Mouse (Mus musculus) heart, adult 2 months (tissue): Measurements from ENCODE around the gene Add3.

Experiments
- CTCF ChIP-seq: fragments of 200-600 bp; IDR thresholded peaks from 2 replicates; pipeline ENCODE4 v1.8.1; 2022; ENCODE audit warnings: antibody characterized with exemption, mild to moderate bottlenecking, moderate library complexity
- POLR2A ChIP-seq: fragments of 200-500 bp; IDR thresholded peaks from 2 replicates; pipeline ENCODE4 v1.6.1; 2011; ENCODE audit warnings: mild to moderate bottlenecking, low read depth, low read length, control low read depth; ENCODE audit not compliant: insufficient read depth

DNA sequence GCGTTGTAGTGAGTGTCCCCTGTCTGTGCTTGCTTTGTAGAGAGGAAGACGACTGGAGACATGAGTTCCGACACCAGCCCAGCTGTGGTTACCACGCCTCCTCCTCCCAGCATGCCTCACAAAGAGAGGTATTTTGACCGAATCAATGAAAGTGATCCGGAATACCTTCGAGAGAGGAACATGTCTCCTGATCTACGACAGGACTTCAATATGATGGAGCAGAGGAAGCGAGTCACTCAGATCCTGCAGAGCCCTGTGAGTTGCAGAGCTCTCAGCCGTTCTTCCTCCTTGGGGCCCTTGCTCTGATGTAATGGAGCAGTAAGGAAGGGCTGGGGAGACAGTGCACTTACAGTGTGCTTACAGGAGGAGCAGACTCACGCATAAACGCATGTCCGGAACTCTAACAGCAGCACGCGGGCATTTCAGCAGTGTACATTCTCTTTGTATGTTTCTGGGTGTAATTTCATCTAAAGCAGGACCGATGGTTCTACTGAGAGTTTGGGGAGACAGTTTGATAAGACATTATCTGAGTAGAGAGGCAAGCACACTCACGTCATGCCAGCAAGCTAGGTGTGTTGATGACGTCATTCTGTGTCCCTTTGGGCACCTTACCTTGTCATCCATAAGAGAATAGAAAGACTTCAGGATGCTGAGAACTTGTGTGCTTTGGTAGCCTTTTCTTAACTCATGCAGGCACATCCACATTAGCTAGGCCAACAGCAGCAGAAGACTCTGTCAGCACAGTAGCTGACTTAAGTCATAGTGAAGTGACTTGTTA lies 76.7 kb downstream of the Add3 start:
- TF ChIP-seq POLR2A, result no peak
- no peak for TF ChIP-seq CTCF
